Mouse (Mus musculus): ENCODE data around the gene Foxp1. TPM values are rescaled to one million over a fixed set of nuclear protein-coding genes. Genes with fewer than 3 reads are reported as not detected.

Foxp1 gene
- polyA plus RNA-seq, 1 experiment: 162 TPM

DNA sequence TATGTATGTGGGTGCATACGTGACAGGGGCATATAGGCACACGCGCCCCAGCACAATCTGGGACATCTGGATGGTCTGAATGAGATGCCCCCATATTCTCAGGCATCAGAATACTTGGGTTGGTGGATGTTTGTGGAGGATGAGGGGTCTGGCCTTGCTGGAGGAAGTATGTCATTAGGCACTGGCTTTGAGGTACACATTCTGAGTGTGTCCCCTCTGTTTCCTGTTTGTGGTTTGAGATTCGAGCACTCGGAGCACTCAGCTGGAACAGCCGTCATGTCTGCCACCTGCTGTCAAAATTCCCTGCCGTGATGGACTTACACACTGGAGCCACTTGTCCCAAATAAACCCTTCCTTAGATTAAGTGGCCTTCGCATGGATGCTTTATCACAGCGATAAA, 395.8 kb downstream of the Foxp1 start:
- DNase-seq (ENCODE audit: low read depth in 1 of 2, low spot score in 2 of 2): peak; percentile 18 to 38
- no peak overlapping the region for H3K27ac ChIP-seq (ENCODE audit: insufficient read depth, low read length)
- no peak overlapping the region for H3K4me3 ChIP-seq (ENCODE audit: extremely low read depth, insufficient read depth, insufficient read length)
- H3K36me3 ChIP-seq (ENCODE audit: control insufficient read depth, insufficient read depth, low read length): peaks cover 5% of the 10 kb centered on the region
- peaks cover 2% of the 10 kb centered on the region; the same call in 1 of the 2 replicates for H3K4me1 ChIP-seq (ENCODE audit: control insufficient read depth, insufficient read depth, insufficient read length)
- TF ChIP-seq POLR2A (IDR thresholded peaks at IDR 0.05; ENCODE audit: low read depth, low read length): no peak
- no peak for TF ChIP-seq CTCF (IDR thresholded peaks at IDR 0.05; ENCODE audit: extremely low read depth, insufficient read depth, insufficient read length, insufficient replicate concordance)
- H3K27me3 ChIP-seq (ENCODE audit: control insufficient read depth, insufficient read depth, low read length): no peaks in the 10 kb centered on the region
- 60% methylated on average over 9 of the region's 9 CpGs for WGBS

- peaks cover 7% of the 10 kb centered on the region for H3K36me3 ChIP-seq (ENCODE audit: control insufficient read depth, insufficient read depth, low read length)
- 90% methylated on average over 8 of the region's 8 CpGs for WGBS
- no peaks in the 10 kb centered on the region for H3K4me1 ChIP-seq (ENCODE audit: control insufficient read depth, insufficient read depth, insufficient read length)
- H3K27me3 ChIP-seq (ENCODE audit: control insufficient read depth, insufficient read depth, low read length): no peaks in the 10 kb centered on the region
- no peak overlapping the region for H3K4me3 ChIP-seq (ENCODE audit: extremely low read depth, insufficient read depth, insufficient read length)
- no peak for DNase-seq (ENCODE audit: low read depth in 1 of 2, low spot score in 2 of 2)
- H3K27ac ChIP-seq (ENCODE audit: insufficient read depth, low read length): no peak overlapping the region
- TF ChIP-seq CTCF (IDR thresholded peaks at IDR 0.05; ENCODE audit: extremely low read depth, insufficient read depth, insufficient read length, insufficient replicate concordance) (no peak), POLR2A (IDR thresholded peaks at IDR 0.05; ENCODE audit: low read depth, low read length) (no peak)
Observed at GRCm38 (mm10) chr6:99120776-99121766, 401.4 kb downstream of the Foxp1 start.

- Histone ChIP-seq H3K4me1 (ENCODE audit: control insufficient read depth, insufficient read depth, insufficient read length) (no peaks in the 10 kb centered on the region), H3K4me3 (ENCODE audit: extremely low read depth, insufficient read depth, insufficient read length) (no peak overlapping the region), H3K27ac (ENCODE audit: insufficient read depth, low read length) (no peak overlapping the region), H3K27me3 (ENCODE audit: control insufficient read depth, insufficient read depth, low read length) (no peaks in the 10 kb centered on the region), H3K36me3 (ENCODE audit: control insufficient read depth, insufficient read depth, low read length) (peaks cover 5% of the 10 kb centered on the region; the same call in 1 of the 2 replicates)
- WGBS: 85% methylated on average over 4 of the region's 4 CpGs
- TF ChIP-seq CTCF (IDR thresholded peaks at IDR 0.05; ENCODE audit: extremely low read depth, insufficient read depth, insufficient read length, insufficient replicate concordance) (no peak), POLR2A (IDR thresholded peaks at IDR 0.05; ENCODE audit: low read depth, low read length) (no peak)
- DNase-seq (ENCODE audit: low read depth in 1 of 2, low spot score in 2 of 2): no peak
Observed at GRCm38 (mm10) chr6:99118534-99118933, 404.0 kb downstream of the Foxp1 start.

- no peak for DNase-seq (ENCODE audit: low read depth in 1 of 2, low spot score in 2 of 2)
- Histone ChIP-seq H3K36me3 (ENCODE audit: control insufficient read depth, insufficient read depth, low read length) (peaks cover 3% of the 10 kb centered on the region; the same call in 1 of the 2 replicates), H3K27me3 (ENCODE audit: control insufficient read depth, insufficient read depth, low read length) (no peaks in the 10 kb centered on the region), H3K4me3 (ENCODE audit: extremely low read depth, insufficient read depth, insufficient read length) (no peak overlapping the region), H3K4me1 (ENCODE audit: control insufficient read depth, insufficient read depth, insufficient read length) (no peaks in the 10 kb centered on the region), H3K27ac (ENCODE audit: insufficient read depth, low read length) (no peak overlapping the region)
- no peak for TF ChIP-seq POLR2A (IDR thresholded peaks at IDR 0.05; ENCODE audit: low read depth, low read length)
- TF ChIP-seq CTCF (IDR thresholded peaks at IDR 0.05; ENCODE audit: extremely low read depth, insufficient read depth, insufficient read length, insufficient replicate concordance): no peak
- 88% methylated on average over 1 of the region's 1 CpGs for WGBS
Observed at GRCm38 (mm10) chr6:99117411-99117810, 405.1 kb downstream of the Foxp1 start.

DNA sequence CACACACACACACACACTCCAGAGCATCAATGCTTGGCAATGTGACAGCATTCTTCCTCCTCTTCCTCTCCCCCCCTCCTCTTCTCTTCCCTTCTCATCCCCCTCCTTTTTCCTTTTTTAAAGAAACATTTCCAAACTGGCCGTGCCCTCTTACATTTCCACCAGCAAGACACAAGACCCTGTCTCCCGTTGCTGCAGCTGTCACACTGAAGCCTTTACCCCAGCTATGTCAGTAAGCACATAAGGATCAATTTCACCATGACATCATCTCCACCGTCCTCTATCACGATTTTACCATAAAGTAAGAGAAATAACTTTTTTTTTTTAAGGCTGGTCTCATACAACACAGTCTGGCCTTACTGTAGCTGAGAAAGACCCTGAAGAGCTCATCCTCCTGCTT, 410.7 kb downstream of the Foxp1 start:
- 88% methylated on average over 4 of the region's 4 CpGs for WGBS
- TF ChIP-seq POLR2A (IDR thresholded peaks at IDR 0.05; ENCODE audit: low read depth, low read length) (no peak), CTCF (IDR thresholded peaks at IDR 0.05; ENCODE audit: extremely low read depth, insufficient read depth, insufficient read length, insufficient replicate concordance) (no peak)
- Histone ChIP-seq H3K36me3 (ENCODE audit: control insufficient read depth, insufficient read depth, low read length) (peaks cover 9% of the 10 kb centered on the region; the same call in 1 of the 2 replicates), H3K4me1 (ENCODE audit: control insufficient read depth, insufficient read depth, insufficient read length) (peaks cover 7% of the 10 kb centered on the region; the same call in 1 of the 2 replicates), H3K27ac (ENCODE audit: insufficient read depth, low read length) (no peak overlapping the region), H3K4me3 (ENCODE audit: extremely low read depth, insufficient read depth, insufficient read length) (no peak overlapping the region), H3K27me3 (ENCODE audit: control insufficient read depth, insufficient read depth, low read length) (no peaks in the 10 kb centered on the region)
- no peak for DNase-seq (ENCODE audit: low read depth in 1 of 2, low spot score in 2 of 2)

DNA sequence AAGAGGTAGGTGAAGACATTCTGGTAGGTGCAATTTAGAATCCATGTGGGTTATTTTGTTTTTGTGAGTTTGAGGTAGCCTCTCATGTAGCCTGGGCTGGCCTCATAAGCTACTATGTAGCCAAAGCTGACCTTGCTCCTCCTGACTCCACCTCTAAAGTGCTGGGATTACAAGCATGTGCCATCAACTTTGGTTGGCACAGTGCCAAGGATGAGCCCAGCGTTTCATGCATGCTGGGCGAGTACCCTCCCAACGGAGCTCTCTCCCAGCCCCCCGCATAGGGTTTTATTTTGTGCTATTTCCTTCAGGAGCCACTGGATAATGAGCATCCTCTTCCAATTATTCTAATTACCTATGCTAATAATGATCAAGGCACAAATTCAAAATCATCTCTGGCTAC, 414.1 kb downstream of the Foxp1 start:
- WGBS: 92% methylated on average over 4 of the region's 4 CpGs
- H3K4me1 ChIP-seq (ENCODE audit: control insufficient read depth, insufficient read depth, insufficient read length): peaks cover 7% of the 10 kb centered on the region; the same call in 1 of the 2 replicates
- no peak for DNase-seq (ENCODE audit: low read depth in 1 of 2, low spot score in 2 of 2)
- H3K27ac ChIP-seq (ENCODE audit: insufficient read depth, low read length): no peak overlapping the region
- H3K4me3 ChIP-seq (ENCODE audit: extremely low read depth, insufficient read depth, insufficient read length): no peak overlapping the region
- TF ChIP-seq CTCF (IDR thresholded peaks at IDR 0.05; ENCODE audit: extremely low read depth, insufficient read depth, insufficient read length, insufficient replicate concordance) (no peak), POLR2A (IDR thresholded peaks at IDR 0.05; ENCODE audit: low read depth, low read length) (no peak)
- no peaks in the 10 kb centered on the region for H3K27me3 ChIP-seq (ENCODE audit: control insufficient read depth, insufficient read depth, low read length)
- peaks cover 12% of the 10 kb centered on the region for H3K36me3 ChIP-seq (ENCODE audit: control insufficient read depth, insufficient read depth, low read length)
